Mouse (Mus musculus) limb, embryonic 10.5 days (tissue): ENCODE data around the gene Cep57l1. TPM values are rescaled to one million over a fixed set of nuclear protein-coding genes. Genes with fewer than 3 reads are reported as not detected.

Source experiments
- DNase-seq: peaks from one replicate; pipeline ENCODE4 v3.0.0-alpha.2; 2017; ENCODE audit warnings: low spot score
- H3K27ac ChIP-seq: fragments of 300-500 bp; sonication (generic); 2 replicates; pipeline ENCODE4 v1.5.1; 2016; ENCODE audit warnings: mild to moderate bottlenecking
- H3K27me3 ChIP-seq: fragments of 300-500 bp; sonication (generic); 2 replicates; pipeline ENCODE4 v1.6.1; 2016; ENCODE audit warnings: low read depth, mild to moderate bottlenecking; ENCODE audit not compliant: poor library complexity, severe bottlenecking
- H3K36me3 ChIP-seq: fragments of 300-500 bp; sonication (generic); 2 replicates; pipeline ENCODE4 v1.6.1; 2016; ENCODE audit warnings: mild to moderate bottlenecking, moderate library complexity
- H3K4me1 ChIP-seq: fragments of 300-500 bp; sonication (generic); 2 replicates; pipeline ENCODE4 v1.6.1; 2016
- H3K4me3 ChIP-seq: fragments of 300-500 bp; sonication (generic); 2 replicates; pipeline ENCODE4 v1.5.1; 2016; ENCODE audit warnings: mild to moderate bottlenecking, moderate library complexity
- H3K9me3 ChIP-seq: fragments of 300-500 bp; sonication (generic); replicated peaks from 2 replicates; pipeline ENCODE4 v1.6.1; 2016; ENCODE audit warnings: mild to moderate bottlenecking
- WGBS: fragments of 180-500 bp; shearing (Covaris S2); methylation state at CpG from one replicate; pipeline ENCODE4 v1.1.7; 2016; 5-methylcytosine and 5-hydroxymethylcytosine counted together
- polyA plus RNA-seq: library from polyadenylated mRNA; unstranded; fragments of >200 nt; fragmentation: Nextera tagmentation; extraction: Ambion mirVana; gene quantifications from 2 replicates; pipeline ENCODE4 v1.2.1, GENCODE M21; 2016

Cep57l1 gene
- 19.6 and 25.9 TPM in 2 replicates for polyA plus RNA-seq

- H3K9me3 ChIP-seq = no peaks in the 10 kb centered on the region
- no peaks in the 10 kb centered on the region for H3K27me3 ChIP-seq
- DNase-seq = peak; percentile 95
- no peaks in the 10 kb centered on the region for H3K36me3 ChIP-seq
- H3K27ac ChIP-seq = peak within 1 kb of the TSS; percentile 86
- 1% methylated on average over 68 of the region's 69 CpGs for WGBS
- peaks cover 27% of the 10 kb centered on the region for H3K4me1 ChIP-seq
- H3K4me3 ChIP-seq = peak within 1 kb of the TSS; percentile 76
Measured at GRCm38 (mm10) chr10:41809771-41810563, at the start of gene Cep57l1, which contains the start of gene Sesn1. Gene Cep57l1 (minus strand): TSS chr10:41809871. Gene Sesn1 (plus strand): TSS chr10:41809935.

GRCm38 (mm10) chr10:41848721-41849120 is 39.0 kb upstream of the Cep57l1 start:
- no peaks in the 10 kb centered on the region for H3K4me1 ChIP-seq
- no peak for DNase-seq
- peaks cover 5% of the 10 kb centered on the region; the same call in 1 of the 2 replicates for H3K36me3 ChIP-seq
- H3K27me3 ChIP-seq = no peaks in the 10 kb centered on the region
- H3K4me3 ChIP-seq = no peak overlapping the region
- no peaks in the 10 kb centered on the region for H3K9me3 ChIP-seq
- 96% methylated on average over 2 of the region's 2 CpGs for WGBS
- no peak overlapping the region for H3K27ac ChIP-seq

DNA sequence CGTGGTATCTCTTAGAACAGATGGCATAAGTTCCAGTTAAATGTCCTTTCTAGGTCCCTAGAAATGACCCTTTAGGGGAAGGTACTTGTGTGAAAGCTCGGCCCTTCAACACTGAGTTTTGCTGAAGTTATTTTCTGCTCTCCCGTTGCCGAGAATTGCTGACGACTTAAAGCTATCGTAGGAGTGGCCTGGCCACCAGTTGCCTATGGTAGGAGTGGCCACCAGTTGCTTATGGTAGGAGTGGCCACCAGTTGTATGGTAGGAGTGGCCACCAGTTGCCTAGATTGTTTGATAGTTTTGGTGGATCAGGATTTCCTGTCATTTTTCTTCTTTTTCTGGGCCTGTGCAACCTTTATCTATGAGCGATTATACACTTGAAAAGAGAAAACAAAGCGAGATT is 38.1 kb upstream of the Cep57l1 start:
- Histone ChIP-seq H3K27ac (no peak overlapping the region), H3K4me1 (no peaks in the 10 kb centered on the region), H3K36me3 (peaks cover 5% of the 10 kb centered on the region; the same call in 1 of the 2 replicates), H3K27me3 (no peaks in the 10 kb centered on the region), H3K9me3 (no peaks in the 10 kb centered on the region), H3K4me3 (no peak overlapping the region)
- DNase-seq = no peak
- 94% methylated on average over 8 of the region's 8 CpGs for WGBS

DNA sequence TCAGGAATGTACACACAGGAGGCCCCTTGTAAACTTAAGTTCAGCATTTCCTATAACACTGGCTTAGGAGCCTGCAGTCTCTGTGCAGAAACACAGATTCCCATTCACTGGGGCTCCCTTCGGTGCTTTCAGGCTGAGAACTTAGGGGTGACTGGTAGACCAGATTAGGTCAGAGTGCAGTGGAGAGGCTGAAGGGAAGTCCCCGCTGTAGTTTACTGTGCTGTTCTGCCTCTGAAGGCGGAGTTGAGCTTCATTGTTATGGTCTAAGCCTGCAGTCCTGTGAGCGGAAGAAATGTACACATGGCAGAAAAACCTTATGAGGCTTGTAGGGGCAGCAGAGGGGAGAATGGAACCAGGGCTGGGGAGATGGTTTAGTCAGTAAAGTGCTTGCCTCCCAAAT is 29.2 kb upstream of the Cep57l1 start:
- Histone ChIP-seq H3K4me3 (no peak overlapping the region), H3K27me3 (no peaks in the 10 kb centered on the region), H3K9me3 (0 out of 2 replicates have a peak, but pooled peaks cover 2% of the 10 kb centered on the region), H3K36me3 (no peaks in the 10 kb centered on the region), H3K4me1 (no peaks in the 10 kb centered on the region), H3K27ac (no peak overlapping the region)
- WGBS = 91% methylated on average over 4 of the region's 4 CpGs
- no peak for DNase-seq

DNA sequence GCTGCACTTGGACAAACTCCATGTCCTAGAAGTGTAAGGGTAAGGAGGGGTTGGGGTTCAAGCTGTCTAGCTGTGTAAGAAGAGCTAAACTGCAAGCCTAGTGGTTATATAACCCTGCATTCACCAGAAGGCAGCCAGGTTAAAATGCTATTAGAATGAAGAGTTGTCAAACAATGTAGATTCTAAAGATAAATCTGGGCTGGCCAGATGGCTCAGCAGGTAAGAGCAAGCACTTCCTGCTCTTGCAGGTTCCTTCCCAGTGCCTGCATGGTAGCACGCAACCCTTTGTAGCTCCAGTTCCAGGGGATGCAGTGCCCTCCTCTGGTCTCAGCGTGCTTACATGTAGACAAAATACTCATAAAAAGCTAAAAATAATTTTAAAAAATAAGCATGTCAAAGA is 24.5 kb upstream of the Cep57l1 start:
- Histone ChIP-seq H3K4me1 (peaks cover 7% of the 10 kb centered on the region; the same call in 1 of the 2 replicates), H3K27me3 (no peaks in the 10 kb centered on the region), H3K27ac (no peak overlapping the region), H3K4me3 (no peak overlapping the region), H3K36me3 (no peaks in the 10 kb centered on the region), H3K9me3 (0 out of 2 replicates have a peak, but pooled peaks cover 2% of the 10 kb centered on the region)
- WGBS = 88% methylated on average over 2 of the region's 2 CpGs
- DNase-seq = no peak

DNA sequence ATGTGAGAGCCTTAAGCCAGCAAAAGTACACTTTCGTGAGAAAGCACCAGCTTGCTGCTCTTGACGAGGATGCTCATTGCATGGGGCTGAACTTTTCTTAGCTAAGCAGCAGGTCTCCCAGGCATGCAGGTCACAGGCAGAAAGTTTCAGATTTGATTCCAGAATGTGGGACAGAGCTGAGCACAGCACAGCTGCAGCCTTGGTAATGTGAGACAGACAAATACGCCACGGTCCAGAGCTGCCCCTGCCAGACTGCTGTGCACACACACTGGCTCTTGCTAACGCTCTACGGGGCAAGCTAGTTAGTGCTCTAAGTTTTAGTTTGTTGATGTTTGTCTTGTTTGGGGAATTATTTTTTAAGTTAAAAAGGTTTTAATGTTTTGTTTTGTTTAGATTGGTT is 22.5 kb upstream of the Cep57l1 start:
- no peak for DNase-seq
- H3K9me3 ChIP-seq = 0 out of 2 replicates have a peak, but pooled peaks cover 2% of the 10 kb centered on the region
- H3K4me3 ChIP-seq = no peak overlapping the region
- H3K27ac ChIP-seq = no peak overlapping the region
- 75% methylated on average over 6 of the region's 6 CpGs for WGBS
- H3K36me3 ChIP-seq = no peaks in the 10 kb centered on the region
- no peaks in the 10 kb centered on the region for H3K27me3 ChIP-seq
- H3K4me1 ChIP-seq = peaks cover 7% of the 10 kb centered on the region; the same call in 1 of the 2 replicates

GRCm38 (mm10) chr10:41830851-41831522 is 21.3 kb upstream of the Cep57l1 start:
- DNase-seq = peak; percentile 42

DNA sequence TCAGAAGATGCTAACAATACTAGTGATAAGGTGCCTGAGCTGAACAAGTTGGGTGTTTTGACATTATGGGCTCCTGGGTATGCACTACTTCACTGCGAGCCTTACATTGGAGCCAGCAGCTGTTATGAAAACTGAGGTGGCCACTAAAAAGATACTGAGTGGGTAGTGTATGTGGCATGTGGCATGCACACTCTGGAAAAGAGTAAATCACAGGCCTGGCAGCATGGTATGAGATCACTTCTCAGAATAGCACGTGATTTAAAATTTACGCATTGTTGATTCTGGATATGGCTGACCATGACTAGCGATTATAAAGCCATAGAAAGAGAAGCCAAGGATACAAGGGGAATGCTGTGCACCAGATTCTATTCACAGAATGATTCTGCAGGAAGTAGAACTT is 20.8 kb upstream of the Cep57l1 start:
- no peak overlapping the region for H3K27ac ChIP-seq
- peaks cover 7% of the 10 kb centered on the region; the same call in 1 of the 2 replicates for H3K4me1 ChIP-seq
- no peak for DNase-seq
- no peak overlapping the region for H3K4me3 ChIP-seq
- WGBS = 72% methylated on average over 4 of the region's 4 CpGs
- no peaks in the 10 kb centered on the region for H3K9me3 ChIP-seq
- no peaks in the 10 kb centered on the region for H3K27me3 ChIP-seq
- H3K36me3 ChIP-seq = no peaks in the 10 kb centered on the region

More at GRCm38 (mm10) chr10:41830851-41831522, 21.3 kb upstream of the Cep57l1 start:
- no peaks in the 10 kb centered on the region for H3K9me3 ChIP-seq
- H3K27me3 ChIP-seq = no peaks in the 10 kb centered on the region
- 58% methylated on average over 9 of the region's 9 CpGs for WGBS
- H3K4me1 ChIP-seq = peaks cover 7% of the 10 kb centered on the region; the same call in 1 of the 2 replicates
- no peak overlapping the region for H3K4me3 ChIP-seq
- no peak overlapping the region for H3K27ac ChIP-seq
- no peaks in the 10 kb centered on the region for H3K36me3 ChIP-seq

DNA sequence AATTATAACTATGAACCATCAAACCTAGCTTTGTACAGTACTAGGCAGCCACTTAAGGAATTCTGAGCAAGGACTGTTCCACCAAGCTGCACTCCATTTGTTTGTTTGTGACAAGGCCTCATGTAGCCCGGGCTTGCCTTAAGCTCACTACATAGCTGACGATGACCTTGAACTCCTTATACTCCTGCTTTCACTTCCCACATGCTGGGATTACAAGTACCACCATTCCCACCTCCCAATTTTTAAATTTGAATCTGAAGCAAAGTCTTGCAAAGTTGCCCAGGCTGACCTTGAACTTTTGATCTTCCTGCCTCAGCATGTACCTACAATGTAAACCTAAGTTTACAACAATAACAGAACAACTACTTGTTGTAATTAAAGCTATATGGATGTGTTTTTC is 20.3 kb upstream of the Cep57l1 start:
- Histone ChIP-seq H3K4me3 (no peak overlapping the region), H3K9me3 (no peaks in the 10 kb centered on the region), H3K27ac (no peak overlapping the region), H3K4me1 (peaks cover 7% of the 10 kb centered on the region; the same call in 1 of the 2 replicates), H3K36me3 (no peaks in the 10 kb centered on the region), H3K27me3 (no peaks in the 10 kb centered on the region)
- WGBS = 93% methylated on average over 2 of the region's 2 CpGs
- no peak for DNase-seq

DNA sequence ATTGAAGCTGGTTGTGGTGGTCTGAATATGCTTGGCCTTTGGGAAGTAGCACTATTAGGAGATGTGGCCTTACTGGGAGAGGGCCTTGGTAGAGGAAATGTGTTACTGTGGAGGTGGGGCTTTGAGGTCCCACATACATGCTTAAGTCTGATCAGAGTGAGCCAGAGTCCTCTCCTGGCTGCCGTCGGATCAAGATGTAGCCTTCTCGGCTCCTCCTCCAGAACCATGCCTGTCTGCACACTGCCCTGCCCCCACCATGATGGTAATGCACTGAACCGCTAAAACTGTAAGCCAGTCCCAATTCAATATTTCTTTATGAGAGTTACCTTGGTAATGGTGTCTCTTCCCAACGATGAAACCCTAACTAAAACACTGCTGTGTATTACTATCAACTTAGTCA is 19.5 kb upstream of the Cep57l1 start:
- H3K4me3 ChIP-seq = no peak overlapping the region
- no peak for DNase-seq
- H3K4me1 ChIP-seq = peaks cover 7% of the 10 kb centered on the region; the same call in 1 of the 2 replicates
- no peaks in the 10 kb centered on the region for H3K9me3 ChIP-seq
- H3K27me3 ChIP-seq = no peaks in the 10 kb centered on the region
- 78% methylated on average over 5 of the region's 5 CpGs for WGBS
- H3K27ac ChIP-seq = no peak overlapping the region
- H3K36me3 ChIP-seq = no peaks in the 10 kb centered on the region

GRCm38 (mm10) chr10:41827784-41828183 is 18.1 kb upstream of the Cep57l1 start:
- Histone ChIP-seq H3K27me3 (no peaks in the 10 kb centered on the region), H3K4me3 (no peak overlapping the region), H3K9me3 (no peaks in the 10 kb centered on the region), H3K27ac (no peak overlapping the region), H3K4me1 (peaks cover 7% of the 10 kb centered on the region; the same call in 1 of the 2 replicates), H3K36me3 (no peaks in the 10 kb centered on the region)
- WGBS = 93% methylated on average over 4 of the region's 4 CpGs
- DNase-seq = no peak

DNA sequence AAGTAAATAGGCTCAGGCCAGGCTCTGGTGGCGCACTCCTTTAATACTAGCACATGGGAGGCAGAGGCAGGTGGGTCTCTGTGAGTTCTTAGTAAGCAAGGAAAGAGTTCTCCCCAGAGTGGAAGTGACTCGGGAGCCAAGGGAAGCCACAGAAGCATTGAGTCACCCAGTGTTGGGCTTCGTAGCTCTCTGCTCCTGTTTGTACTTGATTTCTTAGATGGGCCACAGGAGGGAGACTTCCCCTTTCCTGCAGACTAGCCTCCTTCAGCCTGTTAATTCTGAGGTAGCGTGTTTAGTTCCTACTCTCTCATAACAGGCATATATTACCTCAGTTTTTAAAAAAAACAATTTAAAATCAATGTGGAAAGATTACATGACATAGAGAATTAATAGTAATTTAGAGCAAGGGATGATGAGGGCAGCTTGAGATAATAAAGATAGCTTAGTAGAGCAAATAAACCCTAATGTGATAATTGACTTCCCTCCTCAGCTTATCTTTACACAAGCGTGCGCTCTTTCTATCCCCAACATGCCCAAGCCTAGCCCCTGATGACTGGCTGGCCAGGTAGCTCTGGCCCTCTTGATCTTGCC is 16.9 kb upstream of the Cep57l1 start:
- Histone ChIP-seq H3K36me3 (no peaks in the 10 kb centered on the region), H3K4me3 (no peak overlapping the region), H3K27me3 (no peaks in the 10 kb centered on the region), H3K4me1 (0 out of 2 replicates have a peak, but pooled peaks cover 3% of the 10 kb centered on the region), H3K27ac (no peak overlapping the region), H3K9me3 (no peaks in the 10 kb centered on the region)
- no peak for DNase-seq
- WGBS = 87% methylated on average over 6 of the region's 6 CpGs

- Histone ChIP-seq H3K27ac (no peak overlapping the region), H3K9me3 (no peaks in the 10 kb centered on the region), H3K4me3 (no peak overlapping the region), H3K27me3 (no peaks in the 10 kb centered on the region), H3K36me3 (no peaks in the 10 kb centered on the region), H3K4me1 (no peaks in the 10 kb centered on the region)
- 88% methylated on average over 4 of the region's 4 CpGs for WGBS
- DNase-seq = no peak
Measured at GRCm38 (mm10) chr10:41825996-41826395, 16.3 kb upstream of the Cep57l1 start.
